Mouse (Mus musculus) macrophage (primary cell): ENCODE results near the gene Topaz1. TPM values are rescaled to one million over a fixed set of nuclear protein-coding genes. Genes with fewer than 3 reads are reported as not detected.

ENCODE experiments used
- H3K27ac ChIP-seq: fragments of 350-480 bp; formaldehyde crosslinking; 2 replicates; pipeline ENCODE4 v1.9.0; 2021
- H3K36me3 ChIP-seq: fragments of 350-480 bp; formaldehyde crosslinking; 2 replicates; pipeline ENCODE4 v1.9.0; 2021; ENCODE audit errors: inconsistent target
- H3K4me3 ChIP-seq: fragments of 350-480 bp; formaldehyde crosslinking; 2 replicates; pipeline ENCODE4 v1.9.0; 2021; ENCODE audit errors: inconsistent target
- H3K79me2 ChIP-seq: fragments of 350-480 bp; formaldehyde crosslinking; 2 replicates; pipeline ENCODE4 v1.9.0; 2021; ENCODE audit errors: inconsistent target
- WGBS: methylation state at CpG from one replicate; pipeline ENCODE4 v1.1.7; 2026; ENCODE audit warnings: inconsistent platforms; ENCODE audit not compliant: missing documents; 5-methylcytosine and 5-hydroxymethylcytosine counted together
- polyA plus RNA-seq: library from polyadenylated mRNA; stranded (reverse); fragments of 250-400 nt; gene quantifications from 3 replicates; pipeline ENCODE4 v1.2.4, GENCODE M21; 2018; ENCODE audit warnings: inconsistent platforms
- total RNA-seq, 78 experiments: library from RNA; depleted of rRNA; stranded (reverse); fragments of 250-400 nt; gene quantifications; 1 replicate in 9 of 78; 2 replicates in 24 of 78; 3 replicates in 43 of 78; 4 replicates in 2 of 78; pipeline ENCODE4 v1.2.4; 2018; ENCODE audit warnings: inconsistent platforms in 56 of 78

Gene Topaz1
- total RNA-seq (2018; cell fraction: chromatin; rRNA removed): not detected
- total RNA-seq (2018; cell fraction: cytosol; rRNA removed): not detected
- not detected for total RNA-seq (2018; cell fraction: nucleus; rRNA removed)
- polyA plus RNA-seq: not detected in 3 replicates

DNA sequence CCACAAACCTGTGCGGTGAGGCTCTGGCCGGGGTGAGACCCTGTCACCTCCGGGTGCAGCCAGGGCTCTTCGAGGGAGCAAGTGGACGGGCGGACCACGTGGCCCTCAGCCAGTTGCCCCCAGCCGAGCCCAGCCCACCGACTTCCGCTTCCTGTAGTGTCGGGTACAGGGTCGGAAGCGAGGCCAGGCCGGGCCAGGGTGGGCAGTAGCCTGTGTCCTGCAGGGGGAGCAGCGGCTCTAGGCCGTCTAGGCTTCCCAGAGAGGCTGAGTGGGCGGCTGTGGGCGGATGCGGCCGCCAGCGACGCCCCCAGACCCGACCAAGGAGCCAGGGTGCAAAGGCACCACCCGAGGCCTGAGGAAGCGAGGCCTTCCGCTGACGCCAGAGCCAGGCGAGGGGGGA is at the start of gene Topaz1:
Gene Topaz1 (plus strand): TSS at position 287 of the 400 bp plus-strand sequence.
- H3K27ac ChIP-seq: no peak within 1 kb of the TSS

DNA sequence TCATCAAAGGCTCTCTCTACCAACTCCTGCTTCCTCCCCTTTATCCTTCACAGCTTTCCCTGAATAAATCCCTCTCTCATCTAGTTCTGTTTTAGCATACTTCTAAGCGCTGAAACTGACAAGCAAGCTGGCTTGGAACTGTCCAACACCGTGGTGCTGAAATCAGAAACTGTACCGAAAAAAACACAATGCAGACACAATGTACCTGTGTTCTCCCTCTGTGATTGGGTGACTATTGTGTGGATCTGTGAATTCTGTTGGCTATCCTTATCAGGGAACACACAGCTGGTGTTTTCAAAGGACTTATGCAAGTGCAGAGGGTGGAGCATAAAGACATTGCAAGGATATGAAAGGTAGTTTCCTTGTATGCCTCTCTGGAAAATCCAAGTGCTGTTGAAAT is 45.3 kb upstream of the Topaz1 start:
- Histone ChIP-seq H3K79me2 (no peaks in the 10 kb centered on the region), H3K27ac (no peak overlapping the region), H3K4me3 (no peak overlapping the region), H3K36me3 (no peaks in the 10 kb centered on the region)
- 16% methylated on average over 3 of the region's 3 CpGs for WGBS

More for the DNA sequence above, at the start of gene Topaz1:
- 90% methylated on average over 24 of the region's 28 CpGs for WGBS
- Histone ChIP-seq H3K79me2 (no peaks in the 10 kb centered on the region), H3K36me3 (no peaks in the 10 kb centered on the region), H3K4me3 (no peak within 1 kb of the TSS)

DNA sequence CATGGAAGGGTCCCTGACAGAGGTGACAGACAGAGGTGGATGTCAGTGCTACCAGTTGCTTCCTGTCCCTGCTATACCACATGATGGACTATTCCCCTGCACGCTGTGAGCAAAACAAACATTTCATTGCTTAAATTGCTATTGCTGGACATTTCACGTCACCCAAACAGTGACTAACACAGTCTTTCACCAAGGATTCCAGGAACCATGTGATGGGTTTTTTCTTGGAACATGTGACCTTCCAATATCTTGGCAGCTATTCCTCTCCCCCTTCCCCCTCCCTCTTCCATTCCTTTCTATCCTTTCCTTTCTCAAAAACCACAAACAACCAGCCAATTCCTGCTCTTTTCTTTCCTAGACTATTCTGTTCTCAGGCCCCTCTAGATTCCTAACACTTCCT is 33.3 kb upstream of the Topaz1 start:
- H3K79me2 ChIP-seq: no peaks in the 10 kb centered on the region
- WGBS: 57% methylated on average over 2 of the region's 2 CpGs
- no peak overlapping the region for H3K27ac ChIP-seq
- H3K36me3 ChIP-seq: no peaks in the 10 kb centered on the region
- no peak overlapping the region for H3K4me3 ChIP-seq

DNA sequence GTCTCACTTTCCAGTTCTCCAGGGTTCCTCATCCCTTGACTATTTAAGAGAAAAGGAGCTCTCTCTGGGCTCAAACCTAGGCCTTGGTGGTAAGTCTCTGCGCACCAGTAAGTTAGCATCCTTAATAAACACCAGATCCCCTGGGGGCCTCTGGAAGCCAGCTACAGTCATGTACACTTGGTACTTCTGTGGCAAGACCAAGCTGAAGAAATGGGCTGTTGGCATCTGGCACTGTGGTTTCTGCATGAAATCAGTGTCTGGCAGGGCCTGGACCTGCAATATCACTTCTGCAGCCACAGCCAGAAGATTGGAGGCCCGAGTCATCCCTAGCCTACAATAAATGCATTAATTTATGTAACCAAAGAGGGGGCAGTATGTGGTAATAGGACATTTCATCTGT is 32.1 kb upstream of the Topaz1 start:
- Histone ChIP-seq H3K36me3 (no peaks in the 10 kb centered on the region), H3K27ac (no peak overlapping the region), H3K4me3 (no peak overlapping the region), H3K79me2 (no peaks in the 10 kb centered on the region)
- 78% methylated on average over 2 of the region's 2 CpGs for WGBS

DNA sequence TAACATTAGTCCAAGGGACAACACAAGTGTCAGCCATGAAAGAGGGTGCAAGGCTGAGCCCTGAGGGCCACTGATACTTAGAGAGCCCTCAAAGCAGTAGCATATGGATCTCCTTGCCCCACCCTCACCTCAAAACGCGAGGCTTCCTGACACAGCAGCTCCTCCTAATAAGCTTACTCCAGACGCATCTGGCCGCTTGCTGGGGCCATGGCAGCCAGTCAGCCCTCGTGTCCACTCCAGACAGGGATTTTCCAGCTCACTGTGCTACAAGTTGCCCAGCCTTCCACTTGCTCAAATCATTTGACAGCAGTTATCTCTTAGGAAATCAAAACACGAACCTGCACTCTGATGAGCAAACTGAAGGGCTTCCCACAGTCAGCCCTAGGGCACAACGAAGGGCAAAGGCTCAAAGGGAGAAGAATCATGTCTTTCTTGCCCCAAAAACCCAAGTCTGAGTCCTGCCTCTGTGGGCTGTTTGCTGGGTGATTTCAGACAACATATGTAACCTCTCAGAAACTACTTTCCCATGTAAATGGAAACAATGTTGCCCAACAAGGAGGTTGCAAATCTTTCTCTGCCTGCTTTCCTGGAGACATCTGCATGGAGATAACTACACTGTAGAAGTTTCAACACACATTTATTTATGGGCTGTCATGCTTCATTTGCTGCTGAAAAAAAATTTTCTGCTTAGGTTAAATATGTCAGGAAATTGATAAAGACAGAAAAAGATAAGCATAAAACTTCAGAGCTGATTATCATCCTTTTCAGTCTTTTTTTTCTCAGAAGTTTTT is 30.8 kb upstream of the Topaz1 start:
- Histone ChIP-seq H3K27ac (no peak overlapping the region), H3K79me2 (no peaks in the 10 kb centered on the region), H3K36me3 (no peaks in the 10 kb centered on the region), H3K4me3 (no peak overlapping the region)
- 50% methylated on average over 7 of the region's 7 CpGs for WGBS

DNA sequence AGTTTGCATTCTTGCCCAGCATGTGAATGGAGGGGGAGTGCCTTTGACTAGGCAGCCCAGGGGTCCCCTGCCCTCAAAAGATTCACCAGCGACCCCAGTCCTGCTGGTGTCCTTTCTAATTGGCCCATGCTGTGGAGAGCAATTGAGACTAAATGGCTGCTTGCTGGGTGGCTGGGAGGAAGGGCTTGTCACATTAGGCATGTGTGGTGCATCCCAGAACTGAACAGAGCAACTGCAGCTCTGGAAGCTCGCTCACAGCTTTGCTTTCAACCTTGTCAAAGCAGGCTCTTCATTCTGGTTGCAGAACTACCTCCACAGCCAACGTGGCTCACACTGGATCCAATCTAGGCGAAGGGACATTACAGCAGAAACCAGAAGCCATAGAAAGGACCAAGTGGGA is 24.9 kb upstream of the Topaz1 start:
- Histone ChIP-seq H3K27ac (no peak overlapping the region), H3K79me2 (no peaks in the 10 kb centered on the region), H3K36me3 (no peaks in the 10 kb centered on the region), H3K4me3 (no peak overlapping the region)
- 70% methylated on average over 4 of the region's 4 CpGs for WGBS

DNA sequence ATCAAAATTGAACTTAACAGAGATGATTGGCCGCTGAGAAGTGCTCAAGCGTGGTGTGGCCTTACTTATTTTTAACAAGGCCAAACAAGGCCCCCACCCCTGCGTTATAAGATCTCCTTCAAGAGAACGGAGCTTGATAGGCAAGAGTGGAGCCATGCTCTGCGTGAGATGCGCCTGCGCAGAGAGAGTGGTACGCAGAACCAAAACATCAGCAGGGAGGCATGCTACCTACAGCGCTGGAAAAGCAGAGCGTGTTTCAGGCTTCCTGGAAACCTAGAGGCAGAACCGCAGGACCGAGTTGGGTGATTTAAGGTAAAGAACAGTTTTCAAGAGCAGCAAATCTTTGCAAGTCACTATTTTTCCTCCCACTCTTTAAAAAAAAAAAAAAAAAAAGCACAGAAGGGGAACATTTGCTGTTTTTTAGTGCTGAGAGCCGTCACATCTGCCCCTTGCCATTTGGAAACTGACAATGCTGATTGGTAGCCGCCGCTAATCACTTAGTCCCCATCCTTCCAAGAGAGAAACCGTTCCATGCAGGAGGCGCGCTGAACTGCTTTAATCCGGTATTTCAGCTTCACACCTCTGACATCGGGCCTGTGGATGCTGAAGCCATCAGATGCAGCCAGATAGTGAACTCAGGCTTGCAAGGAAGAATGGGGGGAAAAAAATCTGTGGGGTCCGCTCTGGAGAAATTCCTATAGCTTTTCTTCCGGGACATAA is 21.9 kb upstream of the Topaz1 start:
- 65% methylated on average over 22 of the region's 22 CpGs for WGBS
- H3K79me2 ChIP-seq: no peaks in the 10 kb centered on the region
- H3K36me3 ChIP-seq: no peaks in the 10 kb centered on the region
- no peak overlapping the region for H3K4me3 ChIP-seq
- no peak overlapping the region for H3K27ac ChIP-seq

DNA sequence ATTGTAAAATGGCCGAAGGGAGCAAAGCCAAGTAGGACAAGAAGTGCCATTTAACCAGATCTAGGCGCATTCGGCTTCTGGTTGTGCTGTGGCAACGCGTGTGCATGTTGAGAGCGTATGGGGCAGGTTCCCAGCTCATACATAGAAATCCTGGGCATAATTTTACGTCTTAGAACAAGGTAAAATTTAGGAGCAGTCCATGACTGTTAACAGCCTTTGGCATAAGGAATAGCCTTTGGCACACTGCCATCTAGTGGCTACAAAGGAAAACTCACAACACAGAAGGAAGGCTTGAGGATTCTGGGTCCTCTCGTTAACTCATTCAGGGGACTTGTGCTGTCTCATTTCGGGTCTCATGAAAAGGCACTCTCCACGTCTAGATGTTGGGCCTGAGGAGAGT is 17.6 kb upstream of the Topaz1 start:
- H3K79me2 ChIP-seq: no peaks in the 10 kb centered on the region
- no peak overlapping the region for H3K4me3 ChIP-seq
- H3K36me3 ChIP-seq: no peaks in the 10 kb centered on the region
- 28% methylated on average over 10 of the region's 10 CpGs for WGBS
- no peak overlapping the region for H3K27ac ChIP-seq

DNA sequence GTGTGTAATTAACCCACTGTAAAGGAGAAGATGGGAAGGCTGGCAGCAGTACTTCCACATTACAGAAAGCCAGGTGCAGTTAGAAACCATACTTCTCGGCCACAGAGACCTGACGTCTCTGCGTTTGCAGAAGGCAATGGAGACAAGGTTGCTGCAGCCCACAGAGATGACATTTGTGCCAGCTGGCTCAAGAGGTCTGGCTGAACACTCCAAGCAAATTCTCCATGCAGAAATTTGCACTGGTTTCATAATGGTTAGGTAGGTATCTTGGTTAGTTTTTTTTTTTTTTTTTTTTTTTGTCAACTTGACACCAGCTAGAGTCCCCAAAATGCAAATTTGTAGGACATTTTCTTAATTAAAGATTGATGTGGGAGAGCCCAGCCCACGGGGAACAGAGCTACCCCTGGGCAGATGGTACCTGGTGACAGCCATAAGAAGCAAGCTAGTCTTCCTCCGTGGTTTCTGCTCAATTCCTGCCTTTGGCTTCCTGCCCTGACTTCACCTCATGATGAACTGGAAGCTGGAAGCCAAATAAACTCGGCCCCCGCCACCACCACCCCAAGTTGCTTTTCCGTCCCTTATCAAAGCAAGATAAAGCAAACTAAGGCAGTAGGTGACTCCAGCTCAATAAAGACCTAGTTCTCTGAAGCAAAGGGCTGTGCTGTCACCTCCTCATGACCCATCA is 14.9 kb upstream of the Topaz1 start:
- WGBS: 40% methylated on average over 8 of the region's 8 CpGs
- Histone ChIP-seq H3K79me2 (no peaks in the 10 kb centered on the region), H3K36me3 (no peaks in the 10 kb centered on the region), H3K4me3 (no peak overlapping the region), H3K27ac (no peak overlapping the region)

DNA sequence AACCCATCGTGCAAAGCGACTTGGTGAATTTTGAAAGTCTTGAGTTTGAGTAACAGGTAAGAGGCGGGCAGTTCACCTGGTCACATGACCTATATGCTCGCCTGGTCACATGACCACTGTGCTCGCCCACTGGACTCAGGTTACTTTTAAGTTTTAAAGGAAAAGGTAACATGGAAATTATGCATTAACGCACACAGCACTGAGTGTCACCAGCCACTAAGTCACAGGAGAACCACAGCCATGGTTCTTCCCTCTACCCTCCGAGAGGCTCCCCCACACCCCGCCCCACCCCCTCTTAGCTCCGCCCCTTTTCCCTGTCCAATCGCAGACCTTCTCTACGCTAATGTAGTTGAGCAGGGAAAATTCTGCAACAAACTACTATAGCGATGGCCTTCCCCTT is 13.9 kb upstream of the Topaz1 start:
- no peak overlapping the region for H3K4me3 ChIP-seq
- H3K27ac ChIP-seq: no peak overlapping the region
- no peaks in the 10 kb centered on the region for H3K36me3 ChIP-seq
- no peaks in the 10 kb centered on the region for H3K79me2 ChIP-seq
- 42% methylated on average over 12 of the region's 12 CpGs for WGBS

DNA sequence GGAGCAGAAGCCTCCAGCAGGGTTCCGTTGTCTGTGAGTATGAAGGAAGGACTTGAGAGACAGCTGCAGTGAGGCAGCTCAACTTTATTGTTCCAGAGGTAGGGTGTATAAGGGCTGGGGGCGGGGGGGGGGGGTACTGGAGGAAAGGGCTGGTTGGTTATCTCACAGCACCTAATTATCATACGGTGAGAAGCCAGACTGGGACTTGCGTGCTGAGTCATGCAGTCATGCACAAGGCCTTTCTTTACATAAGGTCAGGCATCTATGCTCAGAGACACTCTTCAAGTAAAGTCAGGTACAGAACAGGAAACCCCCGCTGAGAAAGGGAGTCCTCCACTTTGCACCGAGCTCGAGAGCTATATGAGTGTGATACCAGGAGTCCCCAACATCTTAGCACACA is 12.2 kb upstream of the Topaz1 start:
- no peaks in the 10 kb centered on the region for H3K36me3 ChIP-seq
- H3K79me2 ChIP-seq: no peaks in the 10 kb centered on the region
- no peak overlapping the region for H3K4me3 ChIP-seq
- 40% methylated on average over 7 of the region's 7 CpGs for WGBS
- no peak overlapping the region for H3K27ac ChIP-seq

DNA sequence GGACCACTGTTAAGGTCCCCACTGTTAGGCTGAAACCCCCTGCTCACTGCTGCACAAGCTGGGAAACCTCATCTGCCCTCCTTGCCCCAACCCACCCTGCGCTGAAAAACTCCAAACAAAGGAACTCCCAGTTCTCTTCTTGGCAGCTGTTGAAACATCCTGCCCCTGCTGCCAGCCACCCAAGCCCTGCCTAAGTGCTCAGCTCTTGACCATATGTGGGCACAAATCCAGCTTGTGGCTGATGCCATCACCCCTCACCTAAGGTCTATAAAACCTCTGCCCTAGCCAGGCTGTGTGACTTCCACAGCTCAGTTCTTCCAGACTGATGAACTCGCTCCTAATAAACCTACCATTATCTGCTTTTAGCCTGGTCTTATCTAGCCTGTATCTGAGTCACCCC is 11.1 kb upstream of the Topaz1 start:
- no peak overlapping the region for H3K4me3 ChIP-seq
- no peaks in the 10 kb centered on the region for H3K36me3 ChIP-seq
- no peaks in the 10 kb centered on the region for H3K79me2 ChIP-seq
- WGBS: 62% methylated on average over 2 of the region's 2 CpGs
- H3K27ac ChIP-seq: no peak overlapping the region

DNA sequence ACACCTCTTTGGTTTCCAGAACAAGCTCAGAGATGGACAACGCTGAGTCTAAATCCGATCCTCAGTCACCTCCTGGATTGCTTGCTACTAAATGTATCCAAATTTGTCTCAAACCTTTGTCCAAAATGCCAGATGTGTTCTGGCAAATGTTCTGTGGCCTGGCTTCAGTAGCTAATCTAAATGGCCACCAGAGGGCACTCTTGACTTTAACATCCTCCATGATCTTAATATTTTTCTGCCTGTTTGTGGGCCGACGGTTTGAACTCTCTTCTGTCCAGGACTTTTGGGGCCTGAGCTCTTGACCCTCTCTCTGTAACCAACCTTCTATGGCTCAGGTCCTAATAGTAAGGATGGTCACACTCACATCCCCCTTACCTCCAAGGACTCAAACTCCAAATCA is 10.4 kb upstream of the Topaz1 start:
- no peaks in the 10 kb centered on the region for H3K79me2 ChIP-seq
- WGBS: 28% methylated on average over 4 of the region's 4 CpGs
- no peaks in the 10 kb centered on the region for H3K36me3 ChIP-seq
- no peak overlapping the region for H3K4me3 ChIP-seq
- H3K27ac ChIP-seq: no peak overlapping the region

DNA sequence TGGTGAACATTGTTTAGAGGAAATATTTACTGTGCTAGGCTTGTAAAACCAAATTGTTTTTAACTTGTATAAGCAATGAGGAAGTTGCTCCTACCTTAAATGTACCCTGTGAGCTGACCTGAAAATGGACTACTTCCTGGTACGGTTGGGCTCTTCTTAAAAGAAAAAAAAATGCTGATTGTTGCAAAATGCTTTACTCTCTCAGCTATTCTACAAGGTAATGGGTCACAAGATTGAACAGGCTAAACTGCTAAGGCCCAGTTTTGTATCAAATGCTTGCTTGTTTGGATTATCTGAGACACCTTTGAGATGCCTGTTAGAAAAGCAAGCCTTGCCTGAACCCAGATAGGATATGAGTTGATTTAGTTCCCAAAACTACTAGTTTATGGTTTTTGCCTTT is 1.3 kb upstream of the Topaz1 start:
- 25% methylated on average over 1 of the region's 1 CpGs for WGBS
- H3K27ac ChIP-seq: no peak overlapping the region
- H3K4me3 ChIP-seq: no peak overlapping the region
- no peaks in the 10 kb centered on the region for H3K79me2 ChIP-seq
- H3K36me3 ChIP-seq: no peaks in the 10 kb centered on the region

DNA sequence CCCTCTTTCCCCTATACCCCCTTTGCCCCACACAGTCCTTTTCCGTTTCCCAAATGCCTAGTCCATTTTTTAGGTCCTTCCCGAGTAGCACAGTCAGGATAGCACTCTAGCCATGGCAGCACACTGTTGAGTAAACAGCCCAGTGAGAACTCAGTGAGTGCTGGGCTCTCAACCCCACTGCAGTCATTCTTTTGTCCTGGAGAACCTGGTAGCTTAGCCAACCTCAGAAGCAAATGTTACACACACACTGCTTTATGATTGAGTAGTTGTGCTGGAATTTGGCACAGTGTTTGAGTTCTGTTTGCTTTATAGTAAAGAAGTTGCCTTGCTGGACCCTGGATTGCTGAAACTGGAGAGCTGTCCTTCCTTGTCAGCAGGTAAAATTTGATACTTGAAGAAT is 10.5 kb downstream of the Topaz1 start:
- WGBS: 76% methylated on average over 2 of the region's 2 CpGs
- H3K79me2 ChIP-seq: no peaks in the 10 kb centered on the region
- no peak overlapping the region for H3K27ac ChIP-seq
- no peak overlapping the region for H3K4me3 ChIP-seq
- H3K36me3 ChIP-seq: no peaks in the 10 kb centered on the region
